Mouse (Mus musculus) heart, adult 2 months (tissue): ENCODE measurements around the gene Sall2. TPM values are rescaled to one million over a fixed set of nuclear protein-coding genes. Genes with fewer than 3 reads are reported as not detected.

Source experiments
- DNase-seq, 2 experiments: peaks; one replicate each; pipeline ENCODE4 v3.0.0; 2021
- H3K27ac ChIP-seq: fragments of 200-600 bp; 2 replicates; pipeline ENCODE4 v1.8.1; 2022
- H3K27me3 ChIP-seq: fragments of 200-500 bp; 2 replicates; pipeline ENCODE4 v1.6.1; 2012; ENCODE audit warnings: mild to moderate bottlenecking, low read length, inconsistent platforms, mixed read lengths; ENCODE audit not compliant: control insufficient read depth, insufficient read depth
- H3K36me3 ChIP-seq: fragments of 200-500 bp; 2 replicates; pipeline ENCODE4 v1.6.1; 2012; ENCODE audit warnings: low read length, inconsistent platforms; ENCODE audit not compliant: control insufficient read depth, insufficient read depth
- H3K4me1 ChIP-seq: fragments of 200-500 bp; 2 replicates; pipeline ENCODE4 v1.6.1; 2011; ENCODE audit warnings: low read length; ENCODE audit not compliant: control insufficient read depth, insufficient read depth
- H3K4me3 ChIP-seq: fragments of 200-600 bp; 2 replicates; pipeline ENCODE4 v1.8.1; 2022
- H3K79me2 ChIP-seq: fragments of 200-500 bp; replicated peaks from 2 replicates; pipeline ENCODE4 v1.6.1; 2012; ENCODE audit warnings: mild to moderate bottlenecking, inconsistent platforms, low read length, moderate library complexity, mixed read lengths; ENCODE audit not compliant: control insufficient read depth, insufficient read depth
- H3K9ac ChIP-seq: fragments of 200-500 bp; 2 replicates; pipeline ENCODE4 v1.6.1; 2012; ENCODE audit warnings: low read depth, mild to moderate bottlenecking, control low read depth, inconsistent platforms, low read length, mixed read lengths
- CTCF ChIP-seq: fragments of 200-600 bp; IDR thresholded peaks from 2 replicates; pipeline ENCODE4 v1.8.1; 2022; ENCODE audit warnings: antibody characterized with exemption, mild to moderate bottlenecking, moderate library complexity
- EP300 ChIP-seq: fragments of 200-500 bp; IDR thresholded peaks from 2 replicates; pipeline ENCODE4 v1.6.1; 2011; ENCODE audit warnings: low read depth, low read length, control low read depth; ENCODE audit not compliant: insufficient read depth
- POLR2A ChIP-seq: fragments of 200-500 bp; IDR thresholded peaks from 2 replicates; pipeline ENCODE4 v1.6.1; 2011; ENCODE audit warnings: mild to moderate bottlenecking, low read depth, low read length, control low read depth; ENCODE audit not compliant: insufficient read depth
- WGBS: fragments of 180-500 bp; shearing (Covaris S2); methylation state at CpG from one replicate; pipeline ENCODE4 v1.1.7; 2018; 5-methylcytosine and 5-hydroxymethylcytosine counted together
- intact Hi-C: fragments of 180-260 bp; cut with DNase I; formaldehyde crosslinking; loops from one replicate; pipeline ENCODE4 v1.15.1; 2025
- polyA plus RNA-seq: library from polyadenylated mRNA; depleted of rRNA; stranded (reverse); fragments of >200 nt; gene quantifications from 2 replicates; pipeline ENCODE4 v1.2.3, GENCODE M21; 2012
- total RNA-seq, 2 experiments: library from RNA; stranded (reverse); gene quantifications; 2 replicates each; pipeline ENCODE4 v1.2.3; 2021

Gene Sall2
- total and polyA plus RNA-seq, 3 experiments = 0.98 to 2.0 (median 1.6) TPM

DNA sequence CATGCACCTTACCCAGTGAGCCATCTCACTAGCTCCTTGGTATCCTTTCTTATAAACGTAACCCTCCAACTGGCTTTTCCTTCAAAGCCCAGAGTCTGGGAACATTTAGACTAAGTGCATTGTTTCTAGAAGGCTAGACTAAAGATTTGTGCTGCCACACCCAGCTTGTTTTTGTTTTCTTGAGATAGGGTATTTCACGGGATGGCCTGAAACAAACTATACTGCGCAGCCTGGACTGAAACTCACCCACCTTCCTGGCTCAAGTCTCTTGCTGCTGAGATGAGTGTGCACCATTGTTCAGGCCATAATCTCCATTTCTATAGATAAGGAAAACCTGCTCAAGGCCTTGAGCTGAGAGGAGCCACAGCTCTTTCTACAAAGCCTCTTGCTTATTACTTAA lies 44.4 kb downstream of the Sall2 start:
- no peaks in the 10 kb centered on the region for H3K27me3 ChIP-seq
- no peak overlapping the region for H3K27ac ChIP-seq
- intact Hi-C loops = loop anchor here (5.0 kb wide), 2 partner anchors 42 to 87 kb away; partner anchors contain the start of gene Supt16
- TF ChIP-seq EP300 (no peak), CTCF (no peak), POLR2A (no peak)
- H3K36me3 ChIP-seq = peaks cover 7% of the 10 kb centered on the region; the same call in 1 of the 2 replicates
- DNase-seq = no peak
- no peak overlapping the region for H3K9ac ChIP-seq
- H3K4me1 ChIP-seq = no peaks in the 10 kb centered on the region; the same call in 1 of the 2 replicates
- WGBS = 56% methylated on average over 3 of the region's 3 CpGs
- peaks cover 4% of the 10 kb centered on the region for H3K79me2 ChIP-seq
- H3K4me3 ChIP-seq = no peak overlapping the region

DNA sequence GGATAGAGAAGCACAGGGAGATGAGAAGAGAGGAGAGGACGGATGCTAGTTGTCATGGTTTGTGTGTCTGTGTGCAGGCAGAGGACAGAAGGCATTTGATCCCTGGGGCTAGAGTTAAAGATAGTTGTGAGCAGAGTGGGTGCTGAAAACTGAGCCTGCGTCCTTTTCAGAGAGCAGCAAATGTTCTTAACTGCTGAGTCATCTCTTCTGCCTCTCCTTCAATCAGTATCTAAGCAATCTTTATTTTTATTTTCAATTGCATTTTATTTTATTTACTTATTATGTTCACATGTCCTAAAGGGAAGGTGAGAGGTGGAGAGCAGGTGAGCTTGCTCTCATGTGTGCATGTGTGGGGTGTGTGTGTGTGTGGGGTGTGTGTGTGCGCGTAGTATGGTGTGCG lies 44.9 kb downstream of the Sall2 start:
- TF ChIP-seq CTCF (no peak), POLR2A (no peak), EP300 (no peak)
- Histone ChIP-seq H3K4me1 (no peaks in the 10 kb centered on the region; the same call in 1 of the 2 replicates), H3K36me3 (peaks cover 5% of the 10 kb centered on the region; the same call in 1 of the 2 replicates), H3K79me2 (peaks cover 4% of the 10 kb centered on the region), H3K27me3 (no peaks in the 10 kb centered on the region), H3K9ac (no peak overlapping the region), H3K4me3 (no peak overlapping the region), H3K27ac (no peak overlapping the region)
- no peak for DNase-seq
- 94% methylated on average over 5 of the region's 5 CpGs for WGBS
- intact Hi-C loops = loop anchor here (5.0 kb wide), 2 partner anchors 41 to 86 kb away; partner anchors contain the start of gene Supt16

DNA sequence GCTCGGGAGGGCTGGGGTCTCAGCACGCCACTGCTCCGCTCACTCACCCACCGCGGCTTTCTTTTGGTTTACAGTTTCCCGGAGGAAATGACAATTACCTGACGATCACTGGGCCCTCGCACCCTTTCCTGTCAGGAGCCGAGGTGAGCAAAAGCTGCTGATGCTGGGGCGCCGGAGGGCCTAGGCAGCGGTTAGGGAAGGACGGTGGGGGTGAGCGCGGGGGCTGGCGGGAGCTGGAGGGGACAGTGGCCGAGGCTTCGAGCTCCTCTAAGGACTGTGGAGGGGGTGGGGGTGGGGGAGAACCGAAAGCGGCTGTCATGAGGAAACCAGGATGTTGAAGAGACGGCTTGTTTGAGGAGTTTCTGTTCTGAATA lies 48.8 kb downstream of the Sall2 start:
- DNase-seq = no peak
- Histone ChIP-seq H3K4me3 (peak overlapping the region; percentile 85), H3K36me3 (peaks cover 5% of the 10 kb centered on the region; the same call in 1 of the 2 replicates), H3K27me3 (no peaks in the 10 kb centered on the region), H3K27ac (peak overlapping the region; percentile 75), H3K79me2 (peaks cover 4% of the 10 kb centered on the region), H3K4me1 (no peaks in the 10 kb centered on the region; the same call in 1 of the 2 replicates), H3K9ac (peak overlapping the region; percentile 73)
- under 1% methylated on average over 21 of the region's 21 CpGs for WGBS
- TF ChIP-seq CTCF (no peak), EP300 (no peak), POLR2A (no peak)
- intact Hi-C loops = loop anchor here (1.0 to 10.0 kb wide), 5 partner anchors 21 to 265 kb away; partner anchors contain the start of genes Mettl3, Supt16 and Tmem253

DNA sequence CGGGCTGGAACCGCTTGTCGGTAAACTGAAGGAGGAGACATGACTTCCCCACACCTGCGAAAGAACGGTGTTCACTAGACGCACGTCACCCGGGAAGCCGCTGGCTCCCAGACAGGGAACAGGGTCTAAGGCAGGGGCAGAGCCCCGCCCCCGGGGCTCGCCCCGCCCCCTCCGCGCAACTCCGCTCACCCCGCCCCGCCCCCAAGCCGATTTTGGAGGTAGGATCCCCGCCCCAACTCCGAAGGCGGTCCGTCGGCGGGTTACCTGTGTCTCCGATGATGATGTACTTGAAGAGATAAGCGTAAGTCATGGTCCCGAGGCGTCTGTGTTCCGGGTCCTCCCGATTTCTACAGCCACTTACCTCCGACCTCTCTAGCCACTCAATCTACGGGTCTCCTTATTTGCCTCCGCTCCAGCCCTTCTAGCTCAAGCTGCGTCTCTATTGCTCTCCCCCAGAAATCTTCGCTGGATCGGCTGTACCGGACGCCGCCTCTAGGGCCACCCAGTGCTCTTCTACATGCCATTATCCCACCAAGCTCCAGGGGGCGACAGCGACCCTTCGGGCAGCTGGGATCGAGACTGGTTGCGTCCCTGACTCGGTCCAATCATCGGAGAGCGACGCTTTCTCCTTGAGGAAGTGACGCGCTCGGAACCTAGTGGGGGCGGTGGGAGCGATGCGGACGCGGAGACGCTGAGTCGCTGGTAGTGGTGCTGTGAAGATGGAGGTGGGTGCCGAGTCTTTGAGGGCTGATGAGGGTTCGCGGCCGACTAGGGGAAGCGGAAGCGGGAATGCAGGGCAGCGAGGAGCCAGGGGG lies 49.4 kb downstream of the Sall2 start, which contains the start of the genes Tox4 and Rab2b:
Gene Tox4, plus strand, starts transcription at position 215 of the 815 bp plus-strand sequence.
Gene Rab2b, minus strand, starts transcription at position 614 of the 815 bp plus-strand sequence.
- under 1% methylated on average over 66 of the region's 66 CpGs for WGBS
- TF ChIP-seq EP300 = no peak
- peak; percentile 93 for TF ChIP-seq POLR2A
- TF ChIP-seq CTCF = peak; percentile 88
- H3K36me3 ChIP-seq = peaks cover 5% of the 10 kb centered on the region; the same call in 1 of the 2 replicates

DNA sequence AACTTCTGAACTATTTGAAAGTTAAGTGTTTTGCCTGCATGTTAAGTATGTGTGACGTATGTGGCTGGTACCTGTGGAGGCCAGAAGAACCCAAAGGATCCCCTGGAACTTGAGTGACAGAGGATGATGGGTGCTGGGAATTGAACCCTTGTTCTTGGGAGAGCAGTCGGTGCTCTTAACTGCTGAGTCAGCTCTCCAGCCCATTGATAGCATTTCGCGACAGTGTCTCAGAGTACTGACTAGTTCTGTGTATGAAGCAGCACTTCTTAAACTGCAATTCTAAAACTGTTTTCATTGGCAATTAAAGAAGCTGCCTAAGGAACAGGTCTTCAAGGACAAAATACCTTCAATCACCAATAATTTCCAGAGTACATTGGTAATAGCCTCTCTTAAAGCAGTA lies 51.4 kb downstream of the Sall2 start:
- no peak for DNase-seq
- no peak overlapping the region for H3K4me3 ChIP-seq
- H3K27me3 ChIP-seq = no peaks in the 10 kb centered on the region
- peaks cover 5% of the 10 kb centered on the region; the same call in 1 of the 2 replicates for H3K36me3 ChIP-seq
- TF ChIP-seq POLR2A = no peak
- TF ChIP-seq CTCF = no peak
- TF ChIP-seq EP300 = no peak
- H3K27ac ChIP-seq = no peak overlapping the region
- H3K79me2 ChIP-seq = no peaks in the 10 kb centered on the region
- H3K9ac ChIP-seq = no peak overlapping the region
- H3K4me1 ChIP-seq = no peaks in the 10 kb centered on the region
- intact Hi-C loops = loop anchor here (10.0 kb wide), 1 partner anchor 262 kb away; the partner anchor contains the start of gene Tmem253
- WGBS = 85% methylated on average over 4 of the region's 4 CpGs

More for the DNA sequence above, 49.4 kb downstream of the Sall2 start, which contains the start of the genes Tox4 and Rab2b:
- Histone ChIP-seq H3K4me1 (no peaks in the 10 kb centered on the region; the same call in 1 of the 2 replicates), H3K4me3 (peak within 1 kb of the TSS; percentile 85), H3K9ac (peak within 1 kb of the TSS; percentile 73), H3K27ac (peak within 1 kb of the TSS; percentile 75), H3K79me2 (peaks cover 4% of the 10 kb centered on the region), H3K27me3 (no peaks in the 10 kb centered on the region)
- DNase-seq = peak; percentile 99
- intact Hi-C loops = loop anchor here (1.0 to 10.0 kb wide), 3 partner anchors 21 to 264 kb away; partner anchors contain the start of genes Mettl3 and Tmem253
